Mouse (Mus musculus): ENCODE measurements around the gene Pde4b.

DNA sequence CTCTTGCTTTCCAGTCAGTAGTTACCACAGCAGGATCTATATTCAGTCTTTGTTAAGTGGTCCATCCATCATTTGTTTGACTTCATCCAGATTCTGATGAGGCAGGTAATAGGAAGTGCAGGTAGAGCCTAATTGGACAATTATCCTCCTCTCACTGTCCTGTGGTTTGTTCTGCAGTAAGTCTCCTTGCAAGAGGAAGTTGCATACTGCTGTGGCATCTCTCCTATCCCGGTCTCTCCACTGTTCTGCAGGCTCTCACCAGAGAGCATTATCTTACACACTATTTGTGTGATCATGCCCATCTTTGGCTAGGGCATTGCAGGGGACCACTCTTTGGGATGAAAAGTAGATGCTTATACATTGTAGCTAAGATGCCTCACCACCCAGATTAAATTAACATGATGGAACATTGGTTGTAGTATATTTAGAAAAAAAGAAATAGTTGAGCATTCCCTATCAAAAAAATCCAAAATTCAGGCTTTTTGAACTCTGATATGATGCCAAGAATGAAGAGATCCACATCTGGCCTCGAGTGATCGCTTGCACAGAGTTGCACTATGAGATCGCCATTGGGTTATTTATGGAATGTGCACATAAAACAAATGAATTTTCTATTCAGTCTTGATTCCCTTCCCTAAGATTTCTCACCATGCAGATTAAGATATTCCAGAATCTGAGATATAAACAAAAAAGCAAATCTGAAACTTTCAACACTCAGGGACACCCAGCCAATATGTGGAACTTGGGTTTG lies 411.0 kb downstream of the Pde4b start:
- TF ChIP-seq CTCF (IDR thresholded peaks at IDR 0.05) = no peak
- no peak for TF ChIP-seq EP300 (IDR thresholded peaks at IDR 0.05)

Measured in lung, postnatal 0 days (tissue).